Mouse (Mus musculus): ENCODE data around the gene Tmem88b.

DNA sequence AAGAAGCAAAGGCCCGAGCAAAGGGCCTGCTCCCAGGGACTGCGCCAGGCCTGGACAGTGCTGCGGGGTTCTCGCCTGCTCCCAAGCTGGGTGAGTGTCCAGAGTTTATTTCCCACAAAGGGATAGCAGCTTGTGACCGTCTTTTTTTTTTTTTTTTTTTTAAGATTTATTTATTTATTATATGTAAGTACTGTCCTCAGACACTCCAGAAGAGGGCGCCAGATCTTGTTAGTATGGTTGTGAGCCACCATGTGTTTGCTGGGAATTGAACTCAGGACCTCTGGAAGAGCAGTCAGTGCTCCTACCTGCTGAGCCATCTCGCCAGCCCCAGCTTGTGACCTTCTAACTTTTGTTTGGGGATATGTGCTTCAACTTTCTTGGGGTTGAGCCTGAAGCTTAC lies 35.4 kb upstream of the Tmem88b start:
- no peak for TF ChIP-seq HCFC1 (IDR thresholded peaks at IDR 0.05; ENCODE audit: low read depth, low read length)
- TF ChIP-seq CTCF (IDR thresholded peaks at IDR 0.05 in 2 of 3, conservative IDR thresholded peaks at IDR 0.05 in 1 of 3; ENCODE audit: control insufficient read depth in 1 of 3, insufficient read depth in 1 of 3, low read depth in 2 of 3, low read length in 3 of 3, poor library complexity in 1 of 3, severe bottlenecking in 1 of 3), result peak in 1 of 3 experiments; percentile 14; a peak in 1 of 6 replicates
- no peak for TF ChIP-seq MAX (IDR thresholded peaks at IDR 0.05; ENCODE audit: low read length)
- peak; percentile 72 for TF ChIP-seq ZNF384 (IDR thresholded peaks at IDR 0.05; ENCODE audit: low read depth, low read length)
- TF ChIP-seq CHD1 (IDR thresholded peaks at IDR 0.05; ENCODE audit: low read depth, low read length), result no peak
- TF ChIP-seq NELFE (IDR thresholded peaks at IDR 0.05; ENCODE audit: low read depth, low read length), result no peak
- no peak for TF ChIP-seq USF2 (IDR thresholded peaks at IDR 0.05; ENCODE audit: borderline replicate concordance in 1 of 2, insufficient read depth in 1 of 2, low read depth in 1 of 2, low read length in 2 of 2)
- TF ChIP-seq MAFK (IDR thresholded peaks at IDR 0.05; ENCODE audit: borderline replicate concordance, low read depth, low read length), result no peak
- TF ChIP-seq SIN3A (IDR thresholded peaks at IDR 0.05; ENCODE audit: low read length), result no peak
- TF ChIP-seq POLR2A (IDR thresholded peaks at IDR 0.05; ENCODE audit: control insufficient read depth in 1 of 2, insufficient read depth in 1 of 2, low read depth in 1 of 2, low read length in 2 of 2, poor library complexity in 1 of 2), result no peak
- TF ChIP-seq RAD21 (IDR thresholded peaks at IDR 0.05; ENCODE audit: low read depth, low read length), result no peak
- no peak for TF ChIP-seq TCF12 (IDR thresholded peaks at IDR 0.05; ENCODE audit: low read depth, low read length)
